Mouse (Mus musculus) adrenal gland (tissue): ENCODE measurements around the gene Fam13c.

ENCODE experiments used
- intact Hi-C: fragments of 180-260 bp; cut with DNase I; formaldehyde crosslinking; loops from one replicate; pipeline ENCODE4 v1.15.1; 2025

Gene Fam13c

DNA sequence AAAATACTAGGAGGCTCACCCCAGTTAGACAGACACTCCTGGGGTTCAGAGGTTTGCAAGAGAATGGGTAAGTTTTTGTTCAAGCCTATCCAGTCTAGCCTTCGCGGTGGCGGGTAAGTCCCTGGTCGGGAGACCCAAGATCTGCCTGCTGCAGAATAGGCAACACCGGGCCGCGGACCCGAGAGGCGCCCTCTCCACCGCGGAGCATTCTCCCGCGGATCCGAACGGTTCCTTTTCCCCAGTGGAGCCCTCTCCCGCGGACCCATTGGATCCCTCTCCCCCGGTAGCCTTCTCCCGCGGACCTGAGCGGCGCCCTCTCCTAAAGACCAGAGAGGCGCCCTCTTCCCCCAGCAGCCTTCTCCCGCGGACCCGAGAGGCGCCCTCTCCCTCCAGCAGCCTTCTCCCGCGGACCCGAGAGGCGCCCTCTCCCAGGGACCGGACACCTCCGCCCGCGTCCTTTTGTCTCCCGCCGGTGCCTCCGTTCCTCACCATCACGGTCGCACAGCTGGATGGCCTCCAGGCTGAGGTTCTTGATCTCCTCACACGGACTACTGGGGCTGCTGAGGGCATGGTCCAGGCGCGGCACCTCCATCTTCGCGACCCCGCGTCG is 158.3 kb downstream of the Fam13c start:
- intact Hi-C loops, result loop anchor here (10.0 kb wide), 2 partner anchors 366 to 616 kb away; no protein-coding TSS in a partner anchor

DNA sequence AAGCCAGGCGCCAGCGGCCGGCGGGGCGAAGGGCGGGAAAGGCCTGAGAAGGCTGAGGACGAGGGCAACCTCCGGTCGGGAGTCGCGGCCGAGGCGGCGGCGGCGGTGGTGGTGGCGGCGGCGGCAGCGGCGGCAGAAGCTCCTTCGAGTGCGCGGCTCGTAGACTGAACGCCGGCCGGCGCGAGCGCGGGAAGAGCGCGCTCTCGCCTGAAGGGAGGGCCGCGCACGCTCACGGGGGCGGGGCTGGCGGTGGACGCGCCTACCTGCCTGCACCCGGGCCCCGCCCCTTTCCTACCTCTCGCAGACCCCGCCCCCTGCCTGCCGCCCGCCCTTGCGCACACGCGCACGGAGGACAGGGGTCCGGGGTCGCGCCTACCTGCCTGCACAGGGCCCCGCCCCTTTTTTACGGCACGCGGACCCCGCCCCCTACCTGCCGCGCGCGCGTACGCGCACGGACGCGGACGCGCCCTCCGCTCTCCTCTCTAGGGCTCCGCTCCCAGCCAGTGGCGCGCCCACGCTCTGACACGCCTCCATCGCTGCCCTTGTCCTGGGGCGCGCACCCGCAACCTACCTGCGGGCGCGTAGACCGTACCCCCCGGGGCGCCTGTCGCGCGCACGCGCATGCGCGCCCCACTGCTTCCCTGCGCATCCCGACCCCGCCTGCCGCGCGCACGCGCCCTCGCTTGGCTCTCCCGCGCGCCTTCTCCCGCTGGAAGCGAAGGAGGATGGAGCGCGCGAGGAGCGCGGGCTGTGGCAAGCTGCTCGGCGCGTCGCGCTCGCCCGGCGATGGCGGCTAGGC is 159.0 kb downstream of the Fam13c start:
- intact Hi-C loops, result loop anchor here (10.0 kb wide), 2 partner anchors 365 to 615 kb away; no protein-coding TSS in a partner anchor

DNA sequence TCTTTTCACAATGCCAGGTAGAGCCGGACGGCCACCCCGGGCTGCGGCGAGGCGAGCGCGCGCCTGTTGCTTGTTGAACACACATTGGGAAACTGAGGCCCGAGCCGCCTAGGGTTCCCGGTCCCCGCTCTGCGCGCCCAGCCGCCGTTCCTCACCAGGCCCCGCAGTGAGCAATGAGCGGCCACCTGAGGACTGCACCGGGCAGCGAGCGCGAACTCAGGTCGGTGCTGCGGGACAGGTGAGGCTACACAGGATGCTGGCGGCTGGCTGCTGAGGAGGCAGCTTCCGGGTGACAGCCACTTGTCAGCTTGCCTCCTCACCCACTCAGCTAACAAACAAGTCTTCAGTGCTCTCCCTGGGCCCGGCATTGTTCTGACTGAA is 159.6 kb downstream of the Fam13c start:
- intact Hi-C loops, result loop anchor here (10.0 kb wide), 2 partner anchors 365 to 615 kb away; no protein-coding TSS in a partner anchor
